Mouse (Mus musculus) small intestine, adult 2 months (tissue): ENCODE measurements around the gene Negr1.

ENCODE experiments used
- CTCF ChIP-seq: fragments of 200-500 bp; IDR thresholded peaks from 2 replicates; pipeline ENCODE4 v1.5.1; 2012; ENCODE audit warnings: low read depth, mild to moderate bottlenecking, control low read depth, inconsistent platforms, low read length, moderate library complexity, mixed read lengths; ENCODE audit not compliant: insufficient replicate concordance, insufficient read length; ENCODE audit errors: extremely low read depth
- POLR2A ChIP-seq: fragments of 200-500 bp; IDR thresholded peaks from 2 replicates; pipeline ENCODE4 v1.6.1; 2012; ENCODE audit warnings: low read depth, mild to moderate bottlenecking, control low read depth, inconsistent platforms, low read length, moderate library complexity

- TF ChIP-seq POLR2A, result no peak
- TF ChIP-seq CTCF, result no peak
Observed at GRCm38 (mm10) chr3:157044565-157044964, 483.0 kb downstream of the Negr1 start.
